Mouse (Mus musculus) heart, embryonic 12.5 days (tissue): ENCODE measurements around the gene Fbxo44. TPM values are rescaled to one million over a fixed set of nuclear protein-coding genes. Genes with fewer than 3 reads are reported as not detected.

Source experiments
- ATAC-seq: fragments of 200-750 bp; cut with Nextera tagmentation; 2 replicates; pipeline ENCODE4 v1.8.0; 2017; ENCODE audit warnings: moderate TSS enrichment, moderate library complexity; ENCODE audit not compliant: insufficient number of reproducible peaks, low FRiP score
- H3K27ac ChIP-seq: fragments of 300-500 bp; sonication (generic); 2 replicates; pipeline ENCODE4 v1.5.1; 2016; ENCODE audit warnings: mild to moderate bottlenecking, moderate library complexity; ENCODE audit not compliant: poor library complexity, severe bottlenecking
- H3K27me3 ChIP-seq: fragments of 300-500 bp; sonication (generic); replicated peaks from 2 replicates; pipeline ENCODE4 v1.6.1; 2016; ENCODE audit warnings: mild to moderate bottlenecking, moderate library complexity
- H3K36me3 ChIP-seq: fragments of 300-500 bp; sonication (generic); 2 replicates; pipeline ENCODE4 v1.6.1; 2016; ENCODE audit warnings: mild to moderate bottlenecking, moderate library complexity
- H3K4me1 ChIP-seq: fragments of 300-500 bp; sonication (generic); replicated peaks from 2 replicates; pipeline ENCODE4 v1.6.1; 2016; ENCODE audit warnings: mild to moderate bottlenecking
- H3K4me2 ChIP-seq: fragments of 300-500 bp; sonication (generic); 2 replicates; pipeline ENCODE4 v1.6.1; 2016; ENCODE audit warnings: mild to moderate bottlenecking, moderate library complexity
- H3K4me3 ChIP-seq: fragments of 300-500 bp; sonication (generic); 2 replicates; pipeline ENCODE4 v1.5.1; 2016; ENCODE audit warnings: mild to moderate bottlenecking
- H3K9ac ChIP-seq: fragments of 300-500 bp; sonication (generic); 2 replicates; pipeline ENCODE4 v1.6.1; 2016; ENCODE audit warnings: mild to moderate bottlenecking, moderate library complexity
- H3K9me3 ChIP-seq: fragments of 300-500 bp; sonication (generic); replicated peaks from 2 replicates; pipeline ENCODE4 v1.6.1; 2016; ENCODE audit warnings: mild to moderate bottlenecking, moderate library complexity
- WGBS: fragments of 180-500 bp; shearing (Covaris S2); methylation state at CpG from one replicate; pipeline ENCODE4 v1.1.7; 2016; 5-methylcytosine and 5-hydroxymethylcytosine counted together
- microRNA-seq: library from miRNA; unstranded; fragments of <30 nt; microRNA quantifications from one replicate; pipeline ENCODE4, GENCODE M21; 2017
- polyA plus RNA-seq: library from polyadenylated mRNA; unstranded; fragments of >200 nt; fragmentation: Nextera tagmentation; extraction: Ambion mirVana; gene quantifications from 2 replicates; pipeline ENCODE4 v1.2.1, GENCODE M21; 2016

The Fbxo44 gene
- polyA plus RNA-seq, 1 experiment from 2014 or later = 25.1 TPM

GRCm38 (mm10) chr4:148112519-148112918, 47.8 kb downstream of the Fbxo44 start:
- H3K4me2 ChIP-seq = no peak overlapping the region
- H3K4me1 ChIP-seq = peaks cover 32% of the 10 kb centered on the region
- H3K9ac ChIP-seq = no peak overlapping the region
- no peak overlapping the region for H3K27ac ChIP-seq
- H3K4me3 ChIP-seq = no peak overlapping the region
- peaks cover 4% of the 10 kb centered on the region; the same call in 1 of the 2 replicates for H3K9me3 ChIP-seq
- H3K36me3 ChIP-seq = no peaks in the 10 kb centered on the region
- H3K27me3 ChIP-seq = 0 out of 2 replicates have a peak, but pooled peaks cover 17% of the 10 kb centered on the region
- ATAC-seq = no peak
- WGBS = 80% methylated on average over 12 of the region's 12 CpGs

GRCm38 (mm10) chr4:148109215-148109614, 51.1 kb downstream of the Fbxo44 start:
- no peak overlapping the region for H3K4me2 ChIP-seq
- H3K36me3 ChIP-seq = no peaks in the 10 kb centered on the region
- peaks cover 30% of the 10 kb centered on the region for H3K4me1 ChIP-seq
- WGBS = 35% methylated on average over 5 of the region's 5 CpGs
- H3K27me3 ChIP-seq = 0 out of 2 replicates have a peak, but pooled peaks cover 15% of the 10 kb centered on the region
- H3K4me3 ChIP-seq = no peak overlapping the region
- no peak overlapping the region for H3K9ac ChIP-seq
- H3K9me3 ChIP-seq = no peaks in the 10 kb centered on the region
- 0 out of 2 replicates have a peak, but pooled peaks have one; percentile 10 for ATAC-seq
- no peak overlapping the region for H3K27ac ChIP-seq

GRCm38 (mm10) chr4:148108565-148109100, 51.6 kb downstream of the Fbxo44 start:
- Histone ChIP-seq H3K9me3 (no peaks in the 10 kb centered on the region), H3K27me3 (0 out of 2 replicates have a peak, but pooled peaks cover 15% of the 10 kb centered on the region), H3K27ac (no peak overlapping the region), H3K9ac (no peak overlapping the region), H3K4me3 (no peak overlapping the region), H3K4me1 (peaks cover 30% of the 10 kb centered on the region), H3K4me2 (no peak overlapping the region), H3K36me3 (no peaks in the 10 kb centered on the region)
- WGBS = 46% methylated on average over 7 of the region's 7 CpGs
- ATAC-seq = no peak

- no peaks in the 10 kb centered on the region for H3K36me3 ChIP-seq
- H3K27me3 ChIP-seq = 0 out of 2 replicates have a peak, but pooled peaks cover 15% of the 10 kb centered on the region
- 45% methylated on average over 22 of the region's 22 CpGs for WGBS
- no peak overlapping the region for H3K4me3 ChIP-seq
- ATAC-seq = no peak
- no peaks in the 10 kb centered on the region for H3K9me3 ChIP-seq
- H3K4me2 ChIP-seq = no peak overlapping the region
- H3K27ac ChIP-seq = no peak overlapping the region
- H3K9ac ChIP-seq = no peak overlapping the region
- H3K4me1 ChIP-seq = peaks cover 30% of the 10 kb centered on the region
Observed at GRCm38 (mm10) chr4:148107621-148108291, 52.5 kb downstream of the Fbxo44 start.

DNA sequence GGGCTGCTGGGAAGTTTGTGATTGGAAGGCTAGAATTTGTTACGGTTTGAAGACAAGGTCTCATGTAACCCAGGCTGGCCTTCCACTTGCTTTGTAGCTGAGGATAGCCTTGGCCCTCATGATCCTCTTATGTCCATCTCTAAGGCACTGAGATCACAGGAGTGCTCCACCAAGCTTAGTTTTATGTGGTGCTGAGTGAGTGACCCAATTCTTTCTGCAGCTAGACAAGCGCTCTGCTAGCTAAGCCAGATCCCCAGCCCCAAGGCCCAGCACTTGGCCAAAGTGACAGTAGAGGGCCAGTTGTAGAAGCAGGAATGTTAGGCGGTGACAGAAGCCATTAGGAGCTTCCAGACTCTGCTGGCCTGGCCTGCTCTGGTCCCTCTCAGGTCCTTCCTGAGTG, 56.1 kb downstream of the Fbxo44 start:
- H3K4me3 ChIP-seq = no peak overlapping the region
- WGBS = 63% methylated on average over 3 of the region's 3 CpGs
- no peak overlapping the region for H3K4me2 ChIP-seq
- ATAC-seq = no peak
- 0 out of 2 replicates have a peak, but pooled peaks cover 21% of the 10 kb centered on the region for H3K27me3 ChIP-seq
- H3K9me3 ChIP-seq = no peaks in the 10 kb centered on the region
- H3K9ac ChIP-seq = no peak overlapping the region
- H3K27ac ChIP-seq = no peak overlapping the region
- no peaks in the 10 kb centered on the region for H3K36me3 ChIP-seq
- peaks cover 29% of the 10 kb centered on the region for H3K4me1 ChIP-seq

Small RNA genes within 50 kb of the gene (microRNA-seq; reads per million reads assigned to microRNA genes)
- gene Mir7022 = not detected

Other genes starting within 250 kb of the Fbxo44 start
- 46.9 and 49.6 TPM in 2 replicates for gene Plod1, start 223.7 kb downstream of the Fbxo44 start, polyA plus RNA-seq
- 24.6 and 24.9 TPM in 2 replicates for gene 2510039O18Rik, start 219.6 kb downstream of the Fbxo44 start, polyA plus RNA-seq
- gene Nppb, start 174.7 kb downstream of the Fbxo44 start, polyA plus RNA-seq = 276 and 282 TPM in 2 replicates
- gene Nppa, start 159.8 kb downstream of the Fbxo44 start, polyA plus RNA-seq = 5,688 and 5,948 TPM in 2 replicates
- 7.8 and 9.3 TPM in 2 replicates for gene Clcn6, start 121.7 kb downstream of the Fbxo44 start, polyA plus RNA-seq
- 15.5 and 17.0 TPM in 2 replicates for gene Mthfr, start 121.4 kb downstream of the Fbxo44 start, polyA plus RNA-seq
- 18.9 and 19.8 TPM in 2 replicates for gene Agtrap, start 72.5 kb downstream of the Fbxo44 start, polyA plus RNA-seq
- gene Mad2l2, start 30.1 kb downstream of the Fbxo44 start, polyA plus RNA-seq = 36.6 and 39.3 TPM in 2 replicates
- gene Draxin, start 29.8 kb downstream of the Fbxo44 start, polyA plus RNA-seq = 0.05 and 0.08 TPM in 2 replicates
- gene Fbxo6, start 8.3 kb downstream of the Fbxo44 start, polyA plus RNA-seq = 20.2 and 22.9 TPM in 2 replicates
- gene Fbxo2, start 139 bp upstream of the Fbxo44 start, polyA plus RNA-seq = 0.70 and 0.92 TPM in 2 replicates
- 0.10 TPM in 1 of 2 replicates, not detected in the other for gene Disp3, start 127.5 kb upstream of the Fbxo44 start, polyA plus RNA-seq